Mouse (Mus musculus) cortical plate, adult 2 months (tissue): ENCODE measurements around the gene 1700088E04Rik.

Experiments used
- CTCF ChIP-seq: fragments of 200-500 bp; IDR thresholded peaks from 2 replicates; pipeline ENCODE4 v1.5.1; 2011; ENCODE audit warnings: mild to moderate bottlenecking, control low read depth, low read length; ENCODE audit not compliant: insufficient read depth; ENCODE audit errors: extremely low read depth
- POLR2A ChIP-seq: fragments of 200-500 bp; IDR thresholded peaks from 2 replicates; pipeline ENCODE4 v1.6.1; 2011; ENCODE audit warnings: mild to moderate bottlenecking, low read length, control low read depth; ENCODE audit not compliant: insufficient read depth; ENCODE audit errors: extremely low read depth

GRCm38 (mm10) chr15:79165140-79165539 lies 24.1 kb upstream of the 1700088E04Rik start, which contains the start of gene Sox10:
- no peak for TF ChIP-seq CTCF
- TF ChIP-seq POLR2A = no peak
